Mouse (Mus musculus) heart, adult 2 months (tissue): ENCODE data around the gene Map3k20.

ENCODE experiments used
- CTCF ChIP-seq: fragments of 200-600 bp; IDR thresholded peaks from 2 replicates; pipeline ENCODE4 v1.8.1; 2022; ENCODE audit warnings: antibody characterized with exemption, mild to moderate bottlenecking, moderate library complexity
- EP300 ChIP-seq: fragments of 200-500 bp; IDR thresholded peaks from 2 replicates; pipeline ENCODE4 v1.6.1; 2011; ENCODE audit warnings: low read depth, low read length, control low read depth; ENCODE audit not compliant: insufficient read depth
- POLR2A ChIP-seq: fragments of 200-500 bp; IDR thresholded peaks from 2 replicates; pipeline ENCODE4 v1.6.1; 2011; ENCODE audit warnings: mild to moderate bottlenecking, low read depth, low read length, control low read depth; ENCODE audit not compliant: insufficient read depth

- TF ChIP-seq CTCF (no peak), POLR2A (no peak), EP300 (no peak)
These were observed 27.9 kb downstream of the Map3k20 start for GRCm38 (mm10) chr2:72313312-72313711.
